Mouse (Mus musculus) spleen, adult 2 months (tissue): ENCODE measurements around the gene Dcpp2. TPM values are rescaled to one million over a fixed set of nuclear protein-coding genes. Genes with fewer than 3 reads are reported as not detected.
"Not testable (repeated sequence)": the region's sequence is repeated elsewhere in the genome, so short reads cannot be mapped to it uniquely, and the experiment has no call there.

Source experiments
- DNase-seq, 2 experiments: peaks; one replicate each; pipeline versions ENCODE4 v3.0.0 to v3.0.0-alpha.2; 2012 to 2021; ENCODE audit warnings: low spot score in 2 of 2, low read depth in 1 of 2
- H3K27ac ChIP-seq: fragments of 200-500 bp; 2 replicates; pipeline ENCODE4 v1.5.1; 2012; ENCODE audit warnings: low read length, inconsistent platforms; ENCODE audit not compliant: insufficient read depth
- H3K27me3 ChIP-seq: fragments of 200-500 bp; 2 replicates; pipeline ENCODE4 v1.6.1; 2012; ENCODE audit warnings: mild to moderate bottlenecking, moderate library complexity, low read length, inconsistent platforms; ENCODE audit not compliant: control insufficient read depth, insufficient read depth
- H3K36me3 ChIP-seq: fragments of 200-500 bp; 2 replicates; pipeline ENCODE4 v1.6.1; 2012; ENCODE audit warnings: mild to moderate bottlenecking, low read length, inconsistent platforms; ENCODE audit not compliant: control insufficient read depth, insufficient read depth
- H3K4me1 ChIP-seq: fragments of 200-500 bp; 2 replicates; pipeline ENCODE4 v1.6.1; 2011; ENCODE audit warnings: inconsistent platforms; ENCODE audit not compliant: control insufficient read depth, insufficient read depth, insufficient read length
- H3K4me3 ChIP-seq: fragments of 200-500 bp; 2 replicates; pipeline ENCODE4 v1.5.1; 2011; ENCODE audit warnings: mild to moderate bottlenecking, inconsistent platforms; ENCODE audit not compliant: insufficient read depth, insufficient read length; ENCODE audit errors: extremely low read depth
- CTCF ChIP-seq: fragments of 200-500 bp; IDR thresholded peaks from 2 replicates; pipeline ENCODE4 v1.5.1; 2011; ENCODE audit warnings: mild to moderate bottlenecking, inconsistent platforms; ENCODE audit not compliant: insufficient read depth, insufficient read length, insufficient replicate concordance; ENCODE audit errors: extremely low read depth
- POLR2A ChIP-seq: fragments of 200-500 bp; IDR thresholded peaks from 2 replicates; pipeline ENCODE4 v1.6.1; 2011; ENCODE audit warnings: low read depth, low read length, inconsistent platforms
- WGBS: fragments of 180-500 bp; shearing (Covaris S2); methylation state at CpG from one replicate; pipeline ENCODE4 v1.1.7; 2018; 5-methylcytosine and 5-hydroxymethylcytosine counted together
- polyA plus RNA-seq: library from polyadenylated mRNA; depleted of rRNA; stranded (reverse); fragments of >200 nt; gene quantifications from 2 replicates; pipeline ENCODE4 v1.2.3, GENCODE M21; 2012

The Dcpp2 gene
- polyA plus RNA-seq, 1 experiment = not detected

DNA sequence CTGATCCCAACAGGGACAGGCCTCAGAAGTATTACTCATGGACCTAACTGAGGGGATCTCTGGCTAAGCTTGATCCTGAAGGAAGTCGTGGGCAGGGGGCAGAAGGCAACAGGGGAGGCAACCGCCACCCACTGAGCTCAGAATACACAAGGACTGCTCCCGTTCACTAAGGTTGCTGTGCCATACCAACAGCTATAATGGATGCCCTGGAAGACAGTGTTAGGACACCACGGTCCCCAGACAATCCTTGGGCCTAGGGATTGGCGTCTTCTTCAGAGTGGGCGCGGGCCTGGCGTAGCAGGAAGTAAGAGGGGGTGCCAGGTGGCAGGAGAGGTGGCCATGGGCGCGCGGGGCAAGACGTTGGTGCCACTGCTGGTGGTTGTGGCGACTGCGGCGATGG lies 12.9 kb upstream of the Dcpp2 start, which contains the start of gene Prss21:
Gene Prss21, plus strand, starts transcription at position 301 of the 400 bp plus-strand sequence.
- H3K27me3 ChIP-seq = no peaks in the 10 kb centered on the region
- H3K27ac ChIP-seq = no peak within 1 kb of the TSS
- no peak within 1 kb of the TSS for H3K4me3 ChIP-seq
- no peak for TF ChIP-seq CTCF
- TF ChIP-seq POLR2A = no peak
- no peak for DNase-seq
- WGBS = 82% methylated on average over 15 of the region's 15 CpGs
- no peaks in the 10 kb centered on the region for H3K4me1 ChIP-seq
- no peaks in the 10 kb centered on the region for H3K36me3 ChIP-seq

DNA sequence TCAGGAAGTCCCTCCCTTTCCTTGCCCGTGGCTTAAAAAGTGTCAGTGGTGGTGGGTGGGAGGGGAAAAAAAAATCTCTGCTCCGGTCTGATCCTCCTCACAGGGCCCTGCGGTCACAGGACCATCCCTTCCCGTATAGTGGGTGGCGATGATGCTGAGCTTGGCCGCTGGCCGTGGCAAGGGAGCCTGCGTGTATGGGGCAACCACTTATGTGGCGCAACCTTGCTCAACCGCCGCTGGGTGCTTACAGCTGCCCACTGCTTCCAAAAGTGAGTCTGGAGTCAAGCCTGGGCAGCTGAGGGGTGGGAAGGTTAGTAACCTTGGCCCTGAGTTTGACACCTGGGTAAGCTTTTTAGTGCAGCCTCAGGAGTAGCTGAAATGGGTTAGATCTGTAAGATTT lies 12.2 kb upstream of the Dcpp2 start:
- Histone ChIP-seq H3K36me3 (no peaks in the 10 kb centered on the region), H3K4me1 (no peaks in the 10 kb centered on the region), H3K27me3 (no peaks in the 10 kb centered on the region), H3K4me3 (no peak overlapping the region), H3K27ac (no peak overlapping the region)
- DNase-seq = no peak
- TF ChIP-seq POLR2A = no peak
- no peak for TF ChIP-seq CTCF
- WGBS = 83% methylated on average over 11 of the region's 11 CpGs

DNA sequence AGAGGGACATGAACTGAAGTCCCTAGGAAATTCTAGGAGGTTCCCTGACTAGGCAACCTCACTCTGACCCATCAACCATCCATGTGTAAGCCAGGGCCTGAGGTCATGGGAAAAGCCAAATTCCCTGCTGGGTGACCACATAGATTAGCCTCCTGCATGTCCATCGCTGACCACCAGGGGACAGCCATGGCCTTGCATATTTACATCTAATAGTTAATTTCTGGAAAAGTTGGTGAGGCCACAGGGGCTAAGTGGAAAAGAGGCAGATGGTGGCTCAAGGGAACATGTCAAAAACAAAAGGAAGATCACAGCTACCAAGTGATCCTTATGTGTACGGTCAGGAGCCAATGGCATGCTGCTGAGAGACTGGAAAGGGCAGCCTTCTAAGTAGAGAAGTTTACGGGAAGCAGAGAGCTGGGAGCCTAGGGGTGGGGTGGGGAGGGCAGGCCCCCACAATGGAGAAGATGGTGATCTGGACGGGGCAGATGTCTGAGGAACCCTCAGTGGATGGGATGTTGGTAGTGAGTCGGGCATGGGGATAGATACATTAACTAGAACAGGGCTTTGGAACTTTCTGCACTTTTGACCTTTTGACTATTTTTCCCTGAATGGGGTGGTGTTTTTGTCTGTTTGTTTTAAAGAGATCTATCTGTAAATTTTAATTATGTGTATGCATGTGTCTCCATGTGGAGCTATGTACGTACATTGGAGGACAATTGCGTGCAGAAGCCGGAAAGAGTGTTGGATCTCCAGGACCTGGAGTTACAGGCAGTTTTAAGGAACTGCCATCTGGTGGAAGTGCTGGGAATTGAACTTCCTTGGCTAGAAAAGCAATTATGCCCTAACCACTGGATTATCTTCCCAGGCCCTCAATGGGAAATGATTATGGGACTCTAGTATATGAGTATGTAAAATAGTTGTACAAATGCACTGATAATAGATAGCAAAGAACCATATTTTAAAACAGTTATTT lies 6.5 kb upstream of the Dcpp2 start:
- Histone ChIP-seq H3K27ac (no peak overlapping the region), H3K27me3 (no peaks in the 10 kb centered on the region), H3K36me3 (no peaks in the 10 kb centered on the region), H3K4me3 (no peak overlapping the region), H3K4me1 (no peaks in the 10 kb centered on the region)
- WGBS = 69% methylated on average over 8 of the region's 8 CpGs
- peak; percentile 19; the same call in 1 of the 2 replicates for TF ChIP-seq CTCF
- TF ChIP-seq POLR2A = no peak
- no peak for DNase-seq

DNA sequence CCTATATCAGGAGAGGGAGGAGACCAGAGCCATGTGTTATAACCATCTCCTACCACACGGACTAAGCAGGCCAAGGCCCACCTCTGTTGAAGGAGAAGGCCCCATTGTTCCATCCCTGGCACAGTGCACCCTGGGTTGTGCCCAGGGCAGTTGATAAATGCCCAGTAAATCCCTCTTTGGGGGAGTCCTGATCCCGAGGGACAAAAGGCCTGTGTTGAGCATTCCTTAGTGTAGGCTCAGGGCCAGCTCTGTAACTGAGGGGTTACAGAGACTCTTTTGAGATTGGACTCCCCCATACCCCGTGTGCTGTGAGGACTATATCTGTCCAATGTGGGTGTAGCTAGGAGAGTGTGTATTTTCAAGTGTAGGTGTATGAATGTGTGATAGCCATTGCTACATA lies 3.9 kb upstream of the Dcpp2 start:
- no peaks in the 10 kb centered on the region for H3K36me3 ChIP-seq
- H3K4me3 ChIP-seq = no peak overlapping the region
- no peak overlapping the region for H3K27ac ChIP-seq
- no peaks in the 10 kb centered on the region for H3K27me3 ChIP-seq
- no peaks in the 10 kb centered on the region for H3K4me1 ChIP-seq
- TF ChIP-seq POLR2A = no peak
- no peak for TF ChIP-seq CTCF
- DNase-seq = no peak
- 69% methylated on average over 3 of the region's 3 CpGs for WGBS

DNA sequence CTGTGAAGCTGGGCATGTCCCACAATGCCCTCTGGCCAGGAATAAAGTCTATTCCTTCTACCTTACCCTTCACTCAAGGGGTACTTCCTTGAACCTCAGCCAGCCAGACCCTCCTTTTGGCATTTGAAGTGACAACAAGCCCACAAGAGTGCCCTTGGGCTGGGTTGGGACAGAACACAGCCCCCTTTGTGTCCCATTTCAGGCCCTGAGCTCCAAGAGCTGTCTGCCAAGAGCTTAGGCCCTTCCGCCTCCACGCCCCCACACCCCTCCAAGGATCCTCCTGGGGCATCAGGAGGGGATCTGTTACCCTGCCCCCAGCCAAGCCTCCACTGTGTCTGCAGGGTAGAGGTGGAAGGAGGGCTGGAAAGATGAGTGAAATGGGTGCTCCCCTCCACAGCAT lies 3.5 kb upstream of the Dcpp2 start:
- H3K36me3 ChIP-seq = no peaks in the 10 kb centered on the region
- no peaks in the 10 kb centered on the region for H3K4me1 ChIP-seq
- DNase-seq = no peak
- H3K27me3 ChIP-seq = no peaks in the 10 kb centered on the region
- 92% methylated on average over 2 of the region's 2 CpGs for WGBS
- TF ChIP-seq CTCF = no peak
- TF ChIP-seq POLR2A = no peak
- H3K27ac ChIP-seq = no peak overlapping the region
- H3K4me3 ChIP-seq = no peak overlapping the region

DNA sequence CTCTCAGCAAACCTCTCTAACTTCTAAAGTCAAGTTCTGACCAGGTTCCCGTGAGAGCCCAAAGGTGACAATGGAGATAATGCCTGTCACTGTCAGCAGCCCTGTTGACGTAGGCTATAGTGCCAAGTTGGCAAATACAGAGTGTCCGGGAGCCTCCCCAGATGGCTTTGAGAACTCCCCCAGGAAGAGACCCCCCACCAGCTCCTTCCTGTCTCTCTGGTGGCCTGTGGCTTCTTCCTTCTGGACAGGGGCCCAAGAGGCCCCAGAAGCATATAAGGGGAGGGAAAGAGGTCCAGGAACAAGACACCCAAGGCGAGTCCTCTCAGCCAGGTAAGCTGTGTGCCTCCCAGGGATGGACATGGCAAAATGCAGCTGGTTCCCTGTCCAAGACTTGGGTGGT lies 36.5 kb downstream of the Dcpp2 start, which contains the start of gene Dcpp3:
Gene Dcpp3, plus strand, starts transcription at position 301 of the 400 bp plus-strand sequence.
- H3K36me3 ChIP-seq, H3K27me3 ChIP-seq, H3K4me1 ChIP-seq, H3K4me3 ChIP-seq, DNase-seq, H3K27ac ChIP-seq: not testable (repeated sequence)
- WGBS = 56% methylated on average over 4 of the region's 4 CpGs

DNA sequence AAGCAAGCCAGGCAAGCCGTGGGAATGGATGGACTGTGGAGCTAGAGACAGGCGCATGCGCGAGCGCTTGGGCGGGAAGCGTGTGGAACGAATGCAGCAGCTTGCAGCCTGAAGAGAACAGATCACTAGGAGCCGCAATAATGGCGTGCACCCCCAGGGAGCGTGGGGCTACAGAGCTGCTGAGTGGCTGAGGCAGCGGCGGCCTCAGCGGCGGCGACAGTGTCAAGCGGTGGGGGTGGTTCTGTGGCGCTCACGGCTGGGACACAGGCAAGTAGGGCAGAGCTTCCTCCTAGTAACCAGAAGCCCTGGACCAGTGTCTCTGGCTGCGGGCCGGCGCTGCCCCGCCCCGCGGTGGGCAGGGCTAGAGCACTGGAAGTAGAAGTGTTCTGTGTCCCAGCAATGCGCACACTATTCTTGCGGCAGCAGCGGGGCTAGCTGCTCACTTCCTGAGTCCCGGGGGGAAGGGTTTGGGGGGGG lies 43.9 kb downstream of the Dcpp2 start:
- peak; percentile 65 to 85 for DNase-seq
- peak overlapping the region; percentile 53 for H3K27ac ChIP-seq
- WGBS = under 1% methylated on average over 29 of the region's 29 CpGs

More for the DNA sequence above, 43.9 kb downstream of the Dcpp2 start:
- H3K4me1 ChIP-seq = peaks cover 3% of the 10 kb centered on the region
- H3K4me3 ChIP-seq = peak overlapping the region; percentile 70
- TF ChIP-seq POLR2A = peak; percentile 61
- no peak for TF ChIP-seq CTCF
- no peaks in the 10 kb centered on the region for H3K36me3 ChIP-seq
- H3K27me3 ChIP-seq = no peaks in the 10 kb centered on the region
